In genomic region chr9:109849312-109849758, GRCm38 (mm10) we compare ENCODE assay signal across 7 mouse cellular contexts. TPM values are rescaled to one million over a fixed set of nuclear protein-coding genes. Genes with fewer than 3 reads are reported as not detected.
A peak's percentile ranks its signal among the peaks of the same experiment; 100 is the strongest.
DNase-seq lines count a peak whose midpoint lies in the region; ATAC-seq and TF ChIP-seq lines count a peak whose summit lies in the region.

Gene Camp, minus strand, starts transcription at chr9:109849617.

- H3K27me3 ChIP-seq in thymus, adult 2 months (ENCODE audit: control insufficient read depth, insufficient read depth, low read length), result no peaks in the 10 kb centered on the region
- no peaks in the 10 kb centered on the region for H3K27me3 ChIP-seq in intestine, embryonic 16.5 days (replicated peaks; ENCODE audit: control insufficient read depth, insufficient read depth, low read length)

- 86% methylated on average over 6 of the region's 6 CpGs for WGBS in thymus, adult 2 months
- 47% methylated on average over 6 of the region's 6 CpGs for WGBS in intestine, embryonic 16.5 days

- no peaks in the 10 kb centered on the region for H3K9me3 ChIP-seq in intestine, embryonic 16.5 days (ENCODE audit: control insufficient read depth, low read length)

- ATAC-seq in intestine, embryonic 16.5 days, result peak; percentile 38
- ATAC-seq in megakaryocyte, adult 5-6 weeks (ENCODE audit: poor library complexity, severe bottlenecking), result peak; percentile 76
- no peak for ATAC-seq in monocyte, adult 5-6 weeks (replicated peaks; ENCODE audit: insufficient number of reproducible peaks, low FRiP score, low TSS enrichment, poor library complexity, severe bottlenecking)
- ATAC-seq in frontal cortex, adult (ENCODE audit: low TSS enrichment), result no peak

- TF ChIP-seq CTCF in thymus, adult 2 months (IDR thresholded peaks at IDR 0.05; ENCODE audit: borderline replicate concordance, control insufficient read depth, extremely low read depth, insufficient read depth, low read length, poor library complexity), result no peak

- H3K36me3 ChIP-seq in thymus, adult 2 months (ENCODE audit: control insufficient read depth, insufficient read depth, low read length), result no peaks in the 10 kb centered on the region
- H3K36me3 ChIP-seq in intestine, embryonic 16.5 days (ENCODE audit: control insufficient read depth, insufficient read depth, low read length), result no peaks in the 10 kb centered on the region

- DNase-seq in thymus, adult 2 months, result no peak
- no peak for DNase-seq in thymus, postnatal 10 days (ENCODE audit: low spot score in 2 of 2)
- peak; percentile 88 for DNase-seq in fat pad, adult 2 months (ENCODE audit: extremely low read depth, low read depth, low spot score)

- no peak within 1 kb of the TSS for H3K27ac ChIP-seq in thymus, adult 2 months (ENCODE audit: control insufficient read depth, insufficient read depth, low read length)
- H3K27ac ChIP-seq in intestine, embryonic 16.5 days (ENCODE audit: low read length), result no peak within 1 kb of the TSS

- no peak within 1 kb of the TSS for H3K4me2 ChIP-seq in intestine, embryonic 16.5 days (ENCODE audit: low read depth, low read length)

- no peak within 1 kb of the TSS for H3K9ac ChIP-seq in intestine, embryonic 16.5 days (ENCODE audit: low read depth, low read length)

- no peaks in the 10 kb centered on the region for H3K4me1 ChIP-seq in thymus, adult 2 months (replicated peaks; ENCODE audit: control insufficient read depth, insufficient read depth, low read length)
- H3K4me1 ChIP-seq in intestine, embryonic 16.5 days (ENCODE audit: control insufficient read depth, insufficient read depth, low read length), result no peaks in the 10 kb centered on the region; the same call in 1 of the 2 replicates

- TF ChIP-seq POLR2A in thymus, adult 2 months (IDR thresholded peaks at IDR 0.05; ENCODE audit: control insufficient read depth, extremely low read depth, insufficient read depth, low read length, poor library complexity), result no peak

- H3K4me3 ChIP-seq in thymus, adult 2 months (ENCODE audit: control insufficient read depth, insufficient read depth, low read length), result no peak within 1 kb of the TSS
- H3K4me3 ChIP-seq in intestine, embryonic 16.5 days (ENCODE audit: low read length), result no peak within 1 kb of the TSS

RNA-seq across cellular contexts. Expression of gene Camp, which starts in this region (rescaled TPM):
- polyA plus RNA-seq in thymus, adult 2 months (2012; rRNA removed), result 14.2 and 22.2 TPM in 2 replicates
- 1.9 and 3.5 TPM in 2 replicates for polyA plus RNA-seq in intestine, embryonic 16.5 days (2015; fragmentation: Nextera tagmentation; extraction: Ambion mirVana)
- total RNA-seq in megakaryocyte, adult 5-6 weeks (2015), result 1,595 and 1,972 TPM in 2 replicates
- total RNA-seq in megakaryocyte, adult 5-6 weeks (2017), result 1,104 and 1,348 TPM in 2 replicates
- total RNA-seq in monocyte, adult 5-6 weeks (2017), result not detected in 3 replicates

Comparison
In these comparisons a context has a peak if more than half of its experiments do, and no peak if none do; other contexts are left out.
1. RNA of gene Camp (total RNA-seq): 1,104 to 1,972 TPM in megakaryocyte, adult 5-6 weeks; not detected in monocyte, adult 5-6 weeks; every median in the first group is over 1,000 times any median in the second.
2. ATAC-seq: peak in intestine, embryonic 16.5 days (single experiment) and megakaryocyte, adult 5-6 weeks (single experiment); none in monocyte, adult 5-6 weeks (single experiment) and frontal cortex, adult (single experiment).